Mouse (Mus musculus) liver, adult (tissue): Measurements from ENCODE around the gene Shd.

ENCODE experiments used
- GATA4 ChIP-seq: IDR thresholded peaks from 2 replicates; pipeline ENCODE4 v1.6.1; 2014; ENCODE audit warnings: mild to moderate bottlenecking, low read length; ENCODE audit not compliant: insufficient replicate concordance

Shd gene

GRCm38 (mm10) chr17:55957726-55958583 lies 12.3 kb upstream of the Shd start:
- no peak for TF ChIP-seq GATA4

GRCm38 (mm10) chr17:55958584-55958886 lies 11.7 kb upstream of the Shd start:
- TF ChIP-seq GATA4 = no peak

GRCm38 (mm10) chr17:55958918-55959728 lies 11.1 kb upstream of the Shd start, which contains the start of gene Yju2:
Gene Yju2, plus strand, starts transcription at chr17:55959099.
- TF ChIP-seq GATA4 = peak; percentile 39; the same call in 1 of the 2 replicates

- TF ChIP-seq GATA4 = no peak
Observed at GRCm38 (mm10) chr17:55959946-55960740, 10.1 kb upstream of the Shd start.

GRCm38 (mm10) chr17:55960791-55961190 lies 9.5 kb upstream of the Shd start:
- no peak for TF ChIP-seq GATA4

- no peak for TF ChIP-seq GATA4
Observed at GRCm38 (mm10) chr17:55961631-55962030, 8.6 kb upstream of the Shd start.

- no peak for TF ChIP-seq GATA4
Observed at GRCm38 (mm10) chr17:55963171-55963570, 7.1 kb upstream of the Shd start.

- no peak for TF ChIP-seq GATA4
Observed at GRCm38 (mm10) chr17:55964496-55964895, 5.8 kb upstream of the Shd start.

GRCm38 (mm10) chr17:55964996-55965395 lies 5.3 kb upstream of the Shd start:
- TF ChIP-seq GATA4 = no peak

- no peak for TF ChIP-seq GATA4
Observed at GRCm38 (mm10) chr17:55967186-55967585, 3.1 kb upstream of the Shd start.

- no peak for TF ChIP-seq GATA4
Observed at GRCm38 (mm10) chr17:55968210-55968609, 2.1 kb upstream of the Shd start.

GRCm38 (mm10) chr17:55969560-55969959 lies 707 bp upstream of the Shd start:
- no peak for TF ChIP-seq GATA4

- TF ChIP-seq GATA4 = no peak
Observed at GRCm38 (mm10) chr17:55971453-55971852, 1.2 kb downstream of the Shd start.

- TF ChIP-seq GATA4 = no peak
Observed at GRCm38 (mm10) chr17:55976255-55976862, 6.1 kb downstream of the Shd start.

- no peak for TF ChIP-seq GATA4
Observed at GRCm38 (mm10) chr17:55977301-55977700, 7.0 kb downstream of the Shd start.
